Mouse (Mus musculus): ENCODE data around the gene Sirpb1a.
"Not testable (repeated sequence)": the region's sequence is repeated elsewhere in the genome, so short reads cannot be mapped to it uniquely, and the experiment has no call there.

Gene Sirpb1a

DNA sequence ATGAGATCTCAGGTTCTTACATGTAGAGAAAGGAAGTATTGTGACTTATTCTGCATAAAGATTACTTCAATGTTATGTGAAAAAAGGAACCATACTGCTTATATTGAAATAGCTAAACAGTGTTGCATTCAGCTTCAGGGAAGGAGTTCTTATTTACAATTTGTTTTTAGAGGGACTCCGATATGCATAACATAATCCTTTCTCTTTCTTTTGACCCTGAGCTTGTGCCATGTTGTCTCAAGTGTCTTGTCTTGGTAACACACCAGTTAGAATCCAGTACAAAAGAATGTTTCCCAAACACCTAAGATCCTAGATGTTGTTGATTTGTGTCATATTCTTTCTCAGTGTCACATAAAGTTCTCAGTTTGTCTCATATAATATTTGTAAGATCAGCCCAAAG, at the start of gene Sirpb1a:
Sirpb1a (minus strand) TSS at position 74 of the 400 bp plus-strand sequence.
- not testable (repeated sequence) for DNase-seq

GRCm38 (mm10) chr3:15474831-15475230, 48.5 kb upstream of the Sirpb1a start:
- DNase-seq: not testable (repeated sequence)

DNA sequence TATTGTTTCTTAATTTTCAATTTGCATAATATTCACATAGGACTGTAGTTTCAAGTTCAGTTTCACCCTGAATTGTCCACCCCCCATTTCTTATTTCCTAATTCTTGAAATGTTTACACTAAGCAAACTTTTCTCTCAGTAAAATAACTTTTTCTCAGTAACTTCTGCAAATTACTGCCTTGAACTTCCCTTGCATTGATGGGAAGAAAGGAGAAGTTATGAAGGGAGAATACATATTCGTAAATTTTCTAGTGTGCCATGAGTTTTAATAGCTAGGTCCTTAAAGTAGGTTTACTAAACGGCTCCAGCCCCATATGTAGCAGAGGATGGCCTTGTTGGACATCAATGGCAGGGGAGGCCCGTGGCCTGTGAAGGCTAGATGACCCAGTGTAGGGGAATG, 43.8 kb upstream of the Sirpb1a start:
- not testable (repeated sequence) for DNase-seq

DNA sequence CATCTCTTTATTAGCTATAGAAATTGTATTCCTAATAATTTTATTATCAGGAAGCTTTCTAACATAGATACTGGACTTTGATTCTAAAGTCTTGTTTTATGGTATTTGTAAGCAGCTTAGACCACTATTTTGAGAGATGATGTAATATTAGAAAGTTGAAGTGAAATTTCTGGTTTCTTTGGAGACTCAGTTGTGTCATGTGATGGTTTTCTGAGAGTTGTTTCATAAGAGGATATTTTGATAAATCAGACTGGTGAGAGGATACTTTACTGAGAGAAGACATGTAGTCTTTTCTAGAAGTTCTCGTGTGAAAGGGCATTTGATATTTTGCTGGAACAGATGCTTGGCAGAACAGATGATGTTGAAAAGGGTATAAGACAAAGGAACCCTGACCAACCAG, 17.6 kb upstream of the Sirpb1a start:
- not testable (repeated sequence) for DNase-seq

- DNase-seq: not testable (repeated sequence)
Measured at GRCm38 (mm10) chr3:15439844-15440243, 13.5 kb upstream of the Sirpb1a start.

- no peak for DNase-seq
Measured at GRCm38 (mm10) chr3:15427917-15428316, 1.6 kb upstream of the Sirpb1a start.

- DNase-seq: not testable (repeated sequence)
Measured at GRCm38 (mm10) chr3:15355690-15356089, 70.6 kb downstream of the Sirpb1a start.

DNA sequence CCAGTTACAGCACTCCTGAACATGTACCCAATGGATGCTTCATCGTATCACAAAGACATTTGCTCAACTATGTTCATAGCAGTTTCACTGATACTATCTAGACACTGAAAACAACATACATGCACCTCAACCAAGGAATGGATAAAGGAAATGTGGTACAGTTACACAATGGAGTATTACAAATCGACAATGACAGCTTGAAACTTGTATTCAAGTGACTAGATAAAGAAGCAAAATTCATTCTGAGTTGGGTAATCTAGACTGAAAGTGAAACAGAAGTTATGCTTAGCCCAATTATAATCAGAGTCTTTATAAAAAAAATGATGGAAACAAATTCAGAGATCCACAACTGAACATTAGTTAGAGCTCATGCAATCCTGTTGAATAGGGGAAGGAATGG, 76.0 kb downstream of the Sirpb1a start:
- not testable (repeated sequence) for DNase-seq

- not testable (repeated sequence) for DNase-seq
Measured at GRCm38 (mm10) chr3:15345606-15346005, 80.7 kb downstream of the Sirpb1a start.

DNA sequence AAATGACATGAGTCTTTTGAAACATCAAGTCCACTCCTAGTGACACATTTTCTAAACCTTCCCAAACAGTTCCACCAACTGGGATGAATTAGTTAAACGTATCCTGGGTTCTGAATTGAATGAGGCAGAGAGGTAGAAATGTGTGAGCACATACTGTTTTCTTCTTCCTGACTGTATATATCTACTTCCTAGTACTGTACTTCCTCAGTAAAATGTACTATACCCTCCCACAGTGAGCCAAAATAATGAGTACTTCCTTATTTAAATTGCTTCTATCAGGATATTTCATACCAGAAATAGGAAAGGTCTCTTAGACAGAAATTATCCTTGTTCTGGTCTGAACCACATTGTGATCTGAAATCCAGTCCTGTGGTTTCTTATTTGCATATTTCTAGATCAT, 86.0 kb downstream of the Sirpb1a start:
- no peak for DNase-seq

GRCm38 (mm10) chr3:15334182-15334581, 92.1 kb downstream of the Sirpb1a start:
- no peak for DNase-seq

DNA sequence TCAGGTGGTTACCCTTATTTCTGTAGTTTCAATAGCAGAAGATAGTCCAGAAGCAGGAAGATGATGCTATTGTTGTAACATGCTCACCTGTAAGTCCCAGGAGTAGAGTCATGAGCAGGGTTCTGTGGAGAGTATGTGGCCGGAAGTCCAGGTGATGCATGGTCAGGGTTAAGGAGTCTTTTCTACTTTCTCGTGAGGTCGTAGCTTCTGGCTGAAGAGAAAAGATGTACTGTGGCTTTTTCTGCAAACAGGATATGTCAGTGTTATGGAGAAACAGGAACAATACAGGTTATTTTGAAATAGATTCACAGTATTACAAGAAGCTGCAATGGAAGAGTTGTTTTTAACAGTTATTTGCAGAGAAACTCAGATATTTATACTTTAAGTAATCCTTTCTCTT, 94.3 kb downstream of the Sirpb1a start, which contains the start of gene Gm9733:
Gm9733 (minus strand) TSS at position 240 of the 400 bp plus-strand sequence.
- DNase-seq: no peak

- DNase-seq: no peak
Measured at GRCm38 (mm10) chr3:15331545-15331944, 94.8 kb downstream of the Sirpb1a start.

GRCm38 (mm10) chr3:15329549-15329948, 96.8 kb downstream of the Sirpb1a start:
- DNase-seq: no peak

Data from kidney, postnatal 14 days (tissue).